Mouse (Mus musculus) CH12.LX (cell line): Measurements from ENCODE around the gene Zfp36l1. TPM values are rescaled to one million over a fixed set of nuclear protein-coding genes. Genes with fewer than 3 reads are reported as not detected.

Experiments used
- DNase-seq: peaks from one replicate; pipeline ENCODE4 v3.0.0-alpha.2; 2013; ENCODE audit errors: extremely low read depth
- H3K27ac ChIP-seq: 2 replicates; pipeline ENCODE4 v1.5.1; 2012; ENCODE audit warnings: low read depth, mild to moderate bottlenecking, control low read depth, moderate library complexity; ENCODE audit not compliant: insufficient read depth
- H3K27me3 ChIP-seq: replicated peaks from 2 replicates; pipeline ENCODE3; 2012; ENCODE audit warnings: inconsistent platforms
- H3K36me3 ChIP-seq, 2 experiments: replicated peaks in 1 of 2; 2 replicates each; pipeline versions ENCODE3 to v1.6.1; 2012; ENCODE audit warnings: inconsistent platforms in 1 of 2, low read length in 1 of 2, mild to moderate bottlenecking in 1 of 2, mixed read lengths in 1 of 2, moderate library complexity in 1 of 2; ENCODE audit not compliant: control insufficient read depth in 1 of 2, insufficient read depth in 1 of 2
- H3K4me1 ChIP-seq, 2 experiments: 2 replicates each; pipeline ENCODE4 v1.6.1; 2012; ENCODE audit warnings: inconsistent platforms in 1 of 2, moderate library complexity in 1 of 2; ENCODE audit not compliant: insufficient read depth in 2 of 2, control insufficient read depth in 1 of 2
- H3K4me2 ChIP-seq: 2 replicates; pipeline ENCODE4 v1.6.1; 2012; ENCODE audit warnings: low read depth, mild to moderate bottlenecking, control low read depth; ENCODE audit not compliant: poor library complexity, insufficient read depth, severe bottlenecking
- H3K4me3 ChIP-seq, 3 experiments: fragments of 150-350 bp in 1 of 3; sonication (generic) in 1 of 3; replicated peaks in 1 of 3; 2 replicates each; pipeline versions ENCODE3 to v1.5.1; 2011 to 2012; ENCODE audit warnings: low read depth in 2 of 3, low read length in 2 of 3, mild to moderate bottlenecking in 2 of 3, moderate library complexity in 2 of 3, control low read depth in 1 of 3, improper control_type of control experiment in 1 of 3, inconsistent platforms in 1 of 3, mixed read lengths in 1 of 3; ENCODE audit not compliant: poor library complexity in 1 of 3
- H3K79me2 ChIP-seq: replicated peaks from 2 replicates; pipeline ENCODE4 v1.6.1; 2012; ENCODE audit warnings: mild to moderate bottlenecking, moderate library complexity; ENCODE audit not compliant: control insufficient read depth, poor library complexity, insufficient read depth, severe bottlenecking; ENCODE audit errors: extremely low read depth
- H3K9ac ChIP-seq: 2 replicates; pipeline ENCODE4 v1.6.1; 2012; ENCODE audit warnings: low read depth, mild to moderate bottlenecking, control low read depth, moderate library complexity; ENCODE audit not compliant: insufficient read depth
- H3K9me3 ChIP-seq: replicated peaks from 2 replicates; pipeline ENCODE3; 2012; ENCODE audit warnings: low read length, inconsistent platforms, mixed read lengths
- BHLHE40 ChIP-seq: IDR thresholded peaks from 2 replicates; pipeline ENCODE4 v1.6.1; 2011; ENCODE audit warnings: mild to moderate bottlenecking, low read depth, low read length, improper control_type of control experiment
- CHD1 ChIP-seq: IDR thresholded peaks from 2 replicates; pipeline ENCODE4 v1.6.1; 2012; ENCODE audit warnings: low read depth, low read length, improper control_type of control experiment, inconsistent platforms
- CHD2 ChIP-seq: IDR thresholded peaks from 2 replicates; pipeline ENCODE4 v1.6.1; 2011; ENCODE audit warnings: low read length, improper control_type of control experiment
- CTCF ChIP-seq, 2 experiments: IDR thresholded peaks in 1 of 2; conservative IDR thresholded peaks in 1 of 2; 2 replicates each; pipeline ENCODE4 v1.5.1; 2011 to 2012; ENCODE audit warnings: low read depth in 2 of 2, low read length in 2 of 2, improper control_type of control experiment in 1 of 2, inconsistent platforms in 1 of 2, mild to moderate bottlenecking in 1 of 2, moderate library complexity in 1 of 2
- E2F4 ChIP-seq: IDR thresholded peaks from 2 replicates; pipeline ENCODE4 v1.6.1; 2011; ENCODE audit warnings: low read depth, low read length, improper control_type of control experiment; ENCODE audit not compliant: insufficient replicate concordance
- ELF1 ChIP-seq: IDR thresholded peaks from 2 replicates; pipeline ENCODE4 v1.6.1; 2014; ENCODE audit warnings: low read depth, mild to moderate bottlenecking, inconsistent platforms, low read length, improper control_type of control experiment
- EP300 ChIP-seq: IDR thresholded peaks from 2 replicates; pipeline ENCODE4 v1.6.1; 2011; ENCODE audit warnings: low read length, improper control_type of control experiment
- ETS1 ChIP-seq: conservative IDR thresholded peaks from 2 replicates; pipeline ENCODE4 v1.6.1; 2012; ENCODE audit warnings: low read depth, mild to moderate bottlenecking, inconsistent platforms, low read length, improper control_type of control experiment, moderate library complexity
- GABPA ChIP-seq: IDR thresholded peaks from 2 replicates; pipeline ENCODE4 v1.6.1; 2012; ENCODE audit warnings: low read depth, low read length, improper control_type of control experiment, inconsistent platforms; ENCODE audit not compliant: insufficient replicate concordance
- HCFC1 ChIP-seq: IDR thresholded peaks from 2 replicates; pipeline ENCODE4 v1.6.1; 2012; ENCODE audit warnings: low read depth, mild to moderate bottlenecking, inconsistent platforms, low read length, improper control_type of control experiment
- IRF4 ChIP-seq: IDR thresholded peaks from 2 replicates; pipeline ENCODE4 v1.6.1; 2014; ENCODE audit warnings: low read depth, mild to moderate bottlenecking, inconsistent platforms, low read length, improper control_type of control experiment
- JUN ChIP-seq: IDR thresholded peaks from 2 replicates; pipeline ENCODE4 v1.6.1; 2011; ENCODE audit warnings: low read depth, mild to moderate bottlenecking, low read length, improper control_type of control experiment, moderate library complexity; ENCODE audit not compliant: insufficient read depth
- JUND ChIP-seq: conservative IDR thresholded peaks from 2 replicates; pipeline ENCODE4 v1.6.1; 2011; ENCODE audit warnings: low read depth, low read length, improper control_type of control experiment
- KAT2A ChIP-seq: IDR thresholded peaks from 2 replicates; pipeline ENCODE4 v1.6.1; 2012; ENCODE audit warnings: low read length, improper control_type of control experiment, inconsistent platforms; ENCODE audit not compliant: insufficient replicate concordance
- MAFK ChIP-seq: IDR thresholded peaks from 2 replicates; pipeline ENCODE4 v1.6.1; 2011; ENCODE audit warnings: low read length, improper control_type of control experiment; ENCODE audit not compliant: insufficient replicate concordance
- MAX ChIP-seq: IDR thresholded peaks from 2 replicates; pipeline ENCODE4 v1.6.1; 2011; ENCODE audit warnings: low read length, improper control_type of control experiment
- MAZ ChIP-seq: IDR thresholded peaks from 2 replicates; pipeline ENCODE4 v1.6.1; 2012; ENCODE audit warnings: low read depth, mild to moderate bottlenecking, inconsistent platforms, low read length, improper control_type of control experiment, moderate library complexity
- MEF2A ChIP-seq: IDR thresholded peaks from 2 replicates; pipeline ENCODE4 v1.6.1; 2014; ENCODE audit warnings: low read depth, mild to moderate bottlenecking, inconsistent platforms, low read length, improper control_type of control experiment, borderline replicate concordance
- MXI1 ChIP-seq: IDR thresholded peaks from 2 replicates; pipeline ENCODE4 v1.6.1; 2011; ENCODE audit warnings: mild to moderate bottlenecking, low read depth, low read length, improper control_type of control experiment
- MYC ChIP-seq: IDR thresholded peaks from 2 replicates; pipeline ENCODE4 v1.6.1; 2011; ENCODE audit warnings: low read depth, mild to moderate bottlenecking, improper control_type of control experiment, low read length
- NELFE ChIP-seq: IDR thresholded peaks from 2 replicates; pipeline ENCODE4 v1.6.1; 2011; ENCODE audit warnings: low read depth, low read length, improper control_type of control experiment
- NRF1 ChIP-seq: IDR thresholded peaks from 2 replicates; pipeline ENCODE4 v1.6.1; 2014; ENCODE audit warnings: low read depth, mild to moderate bottlenecking, inconsistent platforms, low read length, improper control_type of control experiment, moderate library complexity
- PAX5 ChIP-seq: IDR thresholded peaks from 2 replicates; pipeline ENCODE4 v1.6.1; 2012; ENCODE audit warnings: low read length, inconsistent platforms, mixed read lengths
- POLR2A ChIP-seq: IDR thresholded peaks from 2 replicates; pipeline ENCODE4 v1.6.1; 2011; ENCODE audit warnings: low read depth, mild to moderate bottlenecking, improper control_type of control experiment, low read length
- POLR2AphosphoS2 ChIP-seq: IDR thresholded peaks from 2 replicates; pipeline ENCODE4 v1.6.1; 2011; ENCODE audit warnings: low read depth, low read length, improper control_type of control experiment
- RAD21 ChIP-seq: IDR thresholded peaks from 2 replicates; pipeline ENCODE4 v1.6.1; 2011; ENCODE audit warnings: low read depth, mild to moderate bottlenecking, low read length, improper control_type of control experiment, moderate library complexity
- RCOR1 ChIP-seq: conservative IDR thresholded peaks from 2 replicates; pipeline ENCODE4 v1.6.1; 2012; ENCODE audit warnings: low read depth, mild to moderate bottlenecking, inconsistent platforms, low read length, improper control_type of control experiment
- SIN3A ChIP-seq: IDR thresholded peaks from 2 replicates; pipeline ENCODE4 v1.6.1; 2012; ENCODE audit warnings: low read length, improper control_type of control experiment, inconsistent platforms
- SMC3 ChIP-seq: IDR thresholded peaks from 2 replicates; pipeline ENCODE4 v1.6.1; 2011; ENCODE audit warnings: low read depth, low read length, improper control_type of control experiment
- TBP ChIP-seq: conservative IDR thresholded peaks from 2 replicates; pipeline ENCODE4 v1.6.1; 2011; ENCODE audit warnings: low read depth, low read length, improper control_type of control experiment
- TCF12 ChIP-seq: IDR thresholded peaks from 2 replicates; pipeline ENCODE4 v1.6.1; 2014; ENCODE audit warnings: low read depth, mild to moderate bottlenecking, inconsistent platforms, low read length, improper control_type of control experiment
- UBTF ChIP-seq: IDR thresholded peaks from 2 replicates; pipeline ENCODE4 v1.6.1; 2012; ENCODE audit warnings: low read depth, mild to moderate bottlenecking, inconsistent platforms, low read length, improper control_type of control experiment, moderate library complexity
- USF1 ChIP-seq: IDR thresholded peaks from 2 replicates; pipeline ENCODE4 v1.6.1; 2014; ENCODE audit warnings: low read depth, mild to moderate bottlenecking, inconsistent platforms, low read length, improper control_type of control experiment
- USF2 ChIP-seq: conservative IDR thresholded peaks from 2 replicates; pipeline ENCODE4 v1.6.1; 2011; ENCODE audit warnings: low read depth, low read length, improper control_type of control experiment
- ZC3H11A ChIP-seq: IDR thresholded peaks from 2 replicates; pipeline ENCODE4 v1.6.1; 2012; ENCODE audit warnings: low read depth, mild to moderate bottlenecking, inconsistent platforms, low read length, improper control_type of control experiment
- ZKSCAN1 ChIP-seq: IDR thresholded peaks from 2 replicates; pipeline ENCODE4 v1.6.1; 2012; ENCODE audit warnings: low read depth, inconsistent platforms, low read length, improper control_type of control experiment, borderline replicate concordance
- ZMIZ1 ChIP-seq: IDR thresholded peaks from 2 replicates; pipeline ENCODE4 v1.6.1; 2012; ENCODE audit warnings: low read depth, mild to moderate bottlenecking, inconsistent platforms, low read length, improper control_type of control experiment
- ZNF384 ChIP-seq: IDR thresholded peaks from 2 replicates; pipeline ENCODE4 v1.6.1; 2012; ENCODE audit warnings: low read depth, low read length, improper control_type of control experiment, inconsistent platforms
- dilution Hi-C: fragments of 300-500 bp; cut with MboI; formaldehyde crosslinking; loops from 2 replicates; pipeline ENCODE4 v1.14.3; 2020; ENCODE audit warnings: low sequenced_read_pairs; ENCODE audit not compliant: extremely low pct_unique_long_range_greater_than_20kb, extremely low pct_ligation_motif_present
- in situ Hi-C: fragments of 300-500 bp; cut with MboI; formaldehyde crosslinking; loops from 3 replicates; pipeline ENCODE4 v1.14.3; 2019; ENCODE audit warnings: low sequenced_read_pairs, low pct_ligation_motif_present, low pct_unique_long_range_greater_than_20kb, mixed read lengths
- polyA plus RNA-seq: library from polyadenylated mRNA; unstranded; fragments of >175 nt; gene quantifications from 2 replicates; pipeline ENCODE4 v1.2.1, GENCODE M21; 2012; ENCODE audit warnings: low read depth; ENCODE audit not compliant: insufficient read length
- total RNA-seq, 2 experiments: library from RNA; depleted of rRNA; stranded (reverse); fragments of 300-350 nt in 1 of 2; fragments of >200 nt in 1 of 2; gene quantifications; 2 replicates each; pipeline ENCODE4 v1.2.3; 2012 to 2014

Gene Zfp36l1
- total and polyA plus RNA-seq, 3 experiments = 32.7 to 192 (median 50.7) TPM

DNA sequence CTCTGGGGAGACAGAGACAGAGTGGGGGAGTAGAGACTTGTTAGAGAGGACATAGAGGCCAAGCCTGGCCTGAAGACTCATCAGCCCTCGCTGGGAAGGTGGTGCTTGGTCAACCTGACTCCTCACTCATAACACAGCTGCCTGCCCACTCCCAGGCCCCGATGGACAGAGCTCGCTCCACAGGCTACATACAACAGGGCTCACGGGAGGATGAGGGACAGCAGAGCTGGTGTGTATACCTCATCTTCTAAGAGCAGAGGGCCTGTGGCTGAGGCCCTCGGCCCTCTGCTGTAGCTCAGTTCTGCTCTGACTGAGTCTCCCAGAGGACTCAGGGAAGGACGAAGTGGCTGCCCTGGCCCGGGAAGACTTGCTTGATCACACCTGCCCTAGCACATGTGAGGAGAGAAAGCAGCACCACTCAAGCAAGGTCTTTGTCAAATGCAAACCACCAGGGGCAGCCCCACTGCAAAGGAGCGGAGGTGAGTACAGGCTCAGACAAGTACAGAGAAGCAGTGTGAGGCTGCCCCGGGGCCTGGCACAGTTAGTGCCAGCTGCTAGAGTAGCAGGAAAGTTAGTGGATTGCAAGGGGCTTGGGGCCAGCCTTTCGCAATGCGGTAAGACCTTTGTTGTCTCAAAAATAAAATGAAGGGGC lies 34.9 kb upstream of the Zfp36l1 start:
- Histone ChIP-seq H3K36me3 (no peaks in the 10 kb centered on the region), H3K27ac (peak overlapping the region; percentile 99), H3K9me3 (peaks cover 4% of the 10 kb centered on the region), H3K9ac (peak overlapping the region; percentile 20), H3K79me2 (no peaks in the 10 kb centered on the region), H3K27me3 (no peaks in the 10 kb centered on the region), H3K4me3 (peak overlapping the region in 1 of 3 experiments; percentile 8), H3K4me1 (peaks cover 19 to 50% of the 10 kb centered on the region in 2 experiments), H3K4me2 (peak overlapping the region; percentile 51; the same call in 1 of the 2 replicates)
- peak; percentile 92 for DNase-seq
- dilution Hi-C loops (no loop called here), in situ Hi-C loops (loop anchor here (10.0 kb wide), 1 partner anchor 543 kb away; no protein-coding TSS in a partner anchor)
- TF ChIP-seq HCFC1 (no peak; the same call in 1 of the 2 replicates), ZC3H11A (no peak), ZNF384 (no peak; the same call in 1 of the 2 replicates), GABPA (no peak), JUN (no peak), E2F4 (no peak), ZKSCAN1 (no peak), EP300 (peak; percentile 78), TCF12 (peak; percentile 93), ZMIZ1 (no peak; the same call in 1 of the 2 replicates), MEF2A (peak; percentile 87), RCOR1 (peak; percentile 80), POLR2A (peak; percentile 63; the same call in 1 of the 2 replicates), IRF4 (peak; percentile 92), SMC3 (no peak), POLR2AphosphoS2 (no peak), CTCF (conservative IDR thresholded peaks at IDR 0.05 in 1 of 2, IDR thresholded peaks at IDR 0.05 in 1 of 2; ENCODE audit: low read depth in 2 of 2, low read length in 2 of 2) (no peak; a peak in 1 of 4 replicates), TBP (peak; percentile 81), MXI1 (peak; percentile 88), JUND (peak; percentile 17; the same call in 1 of the 2 replicates), CHD2 (peak; percentile 36), UBTF (0 out of 2 replicates have a peak, but pooled peaks have one; percentile 80), CHD1 (peak; percentile 98), NRF1 (no peak), KAT2A (no peak), BHLHE40 (peak; percentile 96), MAZ (0 out of 2 replicates have a peak, but pooled peaks have one; percentile 74), SIN3A (peak; percentile 82), USF1 (no peak), RAD21 (no peak), PAX5 (no peak), MYC (peak; percentile 75), USF2 (no peak), NELFE (0 out of 2 replicates have a peak, but pooled peaks have one; percentile 21), MAX (peak; percentile 92), ELF1 (no peak; the same call in 1 of the 2 replicates), ETS1 (peak; percentile 86), MAFK (peak; percentile 24; the same call in 1 of the 2 replicates)
